Mouse (Mus musculus) Patski (cell line): Measurements from ENCODE around the gene Myo1d. TPM values are rescaled to one million over a fixed set of nuclear protein-coding genes. Genes with fewer than 3 reads are reported as not detected.

Source experiments
- ATAC-seq: fragments of 100-300 bp; one replicate; pipeline ENCODE4 v1.8.0; 2021
- CTCF ChIA-PET: fragments of 350-600 bp; sonication (Branson Sonifier 250); formaldehyde crosslinking; loops from one replicate; lab custom pipeline; 2022; ENCODE audit warnings: inconsistent platforms; lab: Charles Lee
- POLR2A ChIA-PET: fragments of 350-600 bp; sonication (Branson Sonifier 250); formaldehyde crosslinking; loops from one replicate; lab custom pipeline; 2022; ENCODE audit warnings: antibody characterized with exemption, inconsistent platforms; lab: Charles Lee
- DNase-seq: peaks from one replicate; pipeline ENCODE4 v3.0.0-alpha.2; 2011; ENCODE audit warnings: low read depth, low spot score
- H3K27me3 ChIP-seq: fragments of 371-371 bp; one replicate; pipeline ENCODE4 v1.5.1; 2021
- CTCF ChIP-seq: fragments of 100-300 bp; IDR thresholded peaks from one replicate; pipeline ENCODE4 v1.5.1; 2021
- in situ Hi-C: fragments of 300-500 bp; cut with MboI; formaldehyde crosslinking; loops from 3 replicates; pipeline ENCODE4 v1.11.1; 2018; ENCODE audit warnings: low pct_unique_long_range_greater_than_20kb, mixed read lengths
- polyA plus RNA-seq: library from polyadenylated mRNA; unstranded; gene quantifications from one replicate; pipeline ENCODE4 v1.2.3, GENCODE M21; 2021

Gene Myo1d
- polyA plus RNA-seq, 1 experiment from 2014 or later = 36.9 TPM

DNA sequence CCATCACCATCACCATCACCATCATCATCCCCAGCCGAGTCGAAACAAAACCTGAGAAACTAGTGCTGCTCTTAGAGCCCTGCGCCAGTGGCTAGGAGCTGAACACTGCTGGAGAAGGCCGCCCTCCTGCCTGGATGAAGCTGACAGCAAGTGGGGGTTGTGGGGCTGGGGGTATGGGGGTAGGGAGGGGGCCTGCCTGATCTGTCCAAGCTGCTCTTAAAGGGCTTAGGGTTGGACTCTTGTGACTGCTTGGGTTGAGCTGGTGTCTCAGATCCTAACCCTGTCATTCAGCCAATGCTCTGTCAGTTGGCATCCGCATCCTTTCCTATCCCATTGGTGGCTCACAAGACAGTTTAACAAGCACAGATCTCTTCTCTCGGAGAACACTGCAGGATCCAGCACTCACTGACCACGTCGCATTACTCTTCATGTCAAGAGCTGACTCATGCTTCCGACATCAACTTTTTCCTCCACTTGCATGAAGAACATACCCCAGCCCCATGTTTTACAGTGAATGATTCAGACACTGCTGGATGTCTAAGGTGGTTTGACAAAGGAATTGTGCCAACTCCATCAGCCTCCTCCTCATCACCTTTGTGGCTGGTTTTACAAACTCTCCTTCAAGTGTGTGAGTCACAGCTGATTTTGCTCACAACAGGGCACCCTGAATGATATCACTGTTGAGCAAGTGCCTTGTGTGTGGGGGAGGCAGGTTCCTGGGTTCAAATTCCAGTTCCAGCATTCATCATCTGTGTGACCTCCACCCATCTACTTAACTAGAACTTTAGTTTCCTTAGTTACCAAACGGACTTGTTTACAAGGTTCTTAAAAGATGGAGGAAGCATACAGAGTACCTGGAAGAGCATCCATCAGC lies 150.6 kb downstream of the Myo1d start:
- TF ChIP-seq CTCF = no peak
- H3K27me3 ChIP-seq = no peaks in the 10 kb centered on the region
- DNase-seq (peak; percentile 42), ATAC-seq (peak; percentile 54)
- POLR2A ChIA-PET = no interaction called here
- CTCF ChIA-PET = interaction anchor here (1.3 kb wide), 1 partner anchor 250 kb away, joined by 3 read pairs; no protein-coding TSS in a partner anchor
- in situ Hi-C loops = no loop called here

DNA sequence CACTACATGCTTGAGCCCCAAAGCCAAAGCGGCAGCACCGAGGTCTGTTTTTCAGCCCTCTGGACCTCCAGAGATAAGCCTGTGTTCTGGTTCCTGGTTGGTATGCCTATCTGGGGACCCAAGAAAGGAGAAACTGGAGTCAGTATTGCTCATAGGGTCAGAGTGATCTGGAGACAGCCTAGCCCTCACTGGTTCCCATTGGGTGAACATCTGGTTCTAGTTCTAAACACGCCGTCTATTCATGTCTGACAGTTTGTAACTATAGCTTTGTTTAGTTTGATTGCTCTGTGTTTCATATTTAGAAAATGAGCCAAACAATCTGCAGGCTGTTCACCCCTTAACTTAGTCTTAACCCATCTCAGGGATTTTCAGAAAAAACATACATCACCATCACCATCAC lies 151.2 kb downstream of the Myo1d start:
- H3K27me3 ChIP-seq = no peaks in the 10 kb centered on the region
- CTCF ChIA-PET = interaction anchor here (1.3 kb wide), 1 partner anchor 251 kb away, joined by 3 read pairs; no protein-coding TSS in a partner anchor
- no peak for TF ChIP-seq CTCF
- DNase-seq (no peak), ATAC-seq (no peak)
- in situ Hi-C loops = no loop called here
- POLR2A ChIA-PET = no interaction called here

DNA sequence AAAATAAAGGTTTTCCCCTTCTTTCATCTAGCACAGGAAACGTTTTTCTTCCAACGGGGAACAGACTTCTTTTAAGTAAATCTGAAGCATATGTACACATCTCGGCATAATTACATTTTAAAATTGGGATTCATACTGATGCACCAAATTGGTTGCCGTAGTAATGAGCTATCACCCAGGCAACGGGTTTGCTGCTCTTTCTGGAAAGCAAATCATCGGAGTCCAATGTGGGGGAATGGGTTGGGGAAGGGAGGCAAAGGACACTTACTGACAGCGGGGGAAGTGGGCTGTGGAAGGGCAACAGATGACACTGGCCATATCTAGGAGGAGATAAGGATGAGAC lies 156.8 kb downstream of the Myo1d start:
- POLR2A ChIA-PET = no interaction called here
- ATAC-seq (no peak), DNase-seq (no peak)
- no peaks in the 10 kb centered on the region for H3K27me3 ChIP-seq
- no peak for TF ChIP-seq CTCF
- CTCF ChIA-PET = no interaction called here
- in situ Hi-C loops = no loop called here

DNA sequence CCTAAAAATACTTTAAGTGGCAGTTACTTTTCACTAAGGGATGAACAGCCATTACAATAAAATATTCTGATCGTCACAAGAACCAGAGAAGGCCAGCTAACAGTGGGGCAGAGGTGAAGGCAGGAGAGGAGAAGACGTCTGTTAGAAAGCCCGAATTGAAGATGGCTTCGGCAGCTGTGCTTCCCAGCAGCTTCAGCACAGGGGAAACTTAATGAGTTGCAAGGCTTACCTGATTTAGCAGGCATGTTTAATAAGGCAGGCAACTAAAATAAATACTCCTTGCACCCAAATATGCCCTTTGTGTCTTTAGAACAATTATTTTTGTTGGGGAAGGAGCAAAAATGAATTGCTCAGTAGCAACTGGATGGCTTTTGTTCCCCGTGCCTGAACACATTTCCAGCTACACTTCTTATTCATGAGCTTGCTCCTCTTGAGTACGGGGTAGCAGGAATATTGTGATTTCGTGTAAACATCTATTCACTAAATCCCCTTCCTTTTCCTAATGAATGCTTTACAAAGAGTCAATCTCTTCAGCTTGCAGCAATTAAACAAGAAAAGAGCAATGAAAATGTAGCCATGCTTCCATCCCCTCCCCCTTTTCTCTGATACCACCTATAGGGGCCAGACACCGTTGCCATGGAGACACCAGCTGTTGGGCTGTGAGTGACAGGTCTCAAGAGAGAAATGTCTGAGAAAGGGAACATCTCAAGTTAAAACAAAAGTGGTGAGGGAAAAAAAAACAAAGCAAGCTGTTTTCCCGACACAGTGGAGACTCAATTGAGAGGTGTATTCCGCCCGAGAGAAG lies 157.4 kb downstream of the Myo1d start:
- no peak for TF ChIP-seq CTCF
- ChIA-PET POLR2A (interaction anchor here (0.9 kb wide), 1 partner anchor 11 kb away, joined by 3 read pairs; no protein-coding TSS in a partner anchor), CTCF (interaction anchor here (1.0 kb wide), 1 partner anchor 20 kb away, joined by 3 read pairs; no protein-coding TSS in a partner anchor)
- ATAC-seq (no peak), DNase-seq (no peak)
- H3K27me3 ChIP-seq = no peaks in the 10 kb centered on the region
- in situ Hi-C loops = no loop called here

DNA sequence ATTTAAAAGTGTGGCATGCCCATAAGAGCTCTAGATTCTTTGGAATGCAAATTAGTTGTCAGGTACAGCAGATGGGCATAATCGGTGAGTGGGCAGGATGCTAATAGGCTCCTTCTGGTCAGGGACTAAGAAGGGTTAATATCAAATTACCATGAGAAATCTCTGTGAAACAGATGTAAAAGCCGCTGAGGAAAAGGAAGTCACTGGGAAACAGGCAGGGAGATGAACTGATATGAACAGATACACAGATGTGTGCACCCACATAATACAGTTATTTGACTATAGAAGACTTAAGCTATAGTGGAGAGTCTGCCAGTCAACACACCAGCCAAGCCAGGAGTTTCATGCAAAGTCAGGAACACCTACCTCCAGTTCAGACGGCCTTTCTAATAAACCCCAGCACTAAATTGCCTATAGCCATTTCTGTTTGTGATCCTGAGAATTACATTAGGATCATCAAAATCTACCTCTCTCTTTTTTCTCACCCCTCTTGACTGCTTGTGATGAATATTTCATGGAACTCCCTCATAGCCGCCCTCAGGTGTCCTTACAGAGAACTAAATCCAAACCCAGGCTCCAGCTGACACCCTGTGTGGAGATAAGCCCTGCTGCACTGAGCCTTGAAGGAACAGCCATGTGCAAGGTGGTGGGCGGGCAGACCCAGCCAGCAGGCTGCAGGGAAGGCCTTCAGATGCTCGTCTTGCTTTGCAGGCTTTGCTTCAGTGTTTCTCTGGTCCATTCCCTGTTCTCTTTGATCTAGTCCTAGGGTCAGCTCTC lies 164.7 kb downstream of the Myo1d start:
- ATAC-seq = no peak
- ChIA-PET CTCF (interaction anchor here (1.5 to 1.9 kb wide), 3 partner anchors 9 to 13 kb away, joined by 3 to 5 read pairs (median 5); no protein-coding TSS in a partner anchor), POLR2A (no interaction called here)
- no peaks in the 10 kb centered on the region for H3K27me3 ChIP-seq
- no peak for DNase-seq
- in situ Hi-C loops = no loop called here
- TF ChIP-seq CTCF = no peak

DNA sequence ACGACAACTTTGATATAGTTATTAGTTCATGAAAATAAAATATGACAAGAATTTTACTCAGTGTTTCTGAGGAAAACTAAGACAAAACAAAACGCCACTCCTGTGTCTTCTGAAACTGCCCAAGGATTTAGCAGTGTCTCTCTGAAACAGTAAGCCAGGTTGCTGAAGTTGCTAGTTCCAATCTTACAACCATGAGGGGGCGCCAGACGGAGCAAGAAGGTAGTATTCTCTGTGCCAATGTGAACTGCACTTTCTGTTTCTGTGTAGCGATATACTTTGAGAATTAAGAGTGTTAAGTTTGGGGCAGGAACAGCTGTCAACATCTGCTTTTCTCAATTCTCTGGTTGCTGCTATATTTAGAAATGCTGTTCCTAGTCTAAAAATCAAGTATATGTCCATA lies 165.4 kb downstream of the Myo1d start:
- CTCF ChIA-PET = interaction anchor here (1.3 to 1.9 kb wide), 4 partner anchors 10 to 56 kb away, joined by 3 to 6 read pairs (median 5); no protein-coding TSS in a partner anchor
- ATAC-seq = no peak
- in situ Hi-C loops = no loop called here

DNA sequence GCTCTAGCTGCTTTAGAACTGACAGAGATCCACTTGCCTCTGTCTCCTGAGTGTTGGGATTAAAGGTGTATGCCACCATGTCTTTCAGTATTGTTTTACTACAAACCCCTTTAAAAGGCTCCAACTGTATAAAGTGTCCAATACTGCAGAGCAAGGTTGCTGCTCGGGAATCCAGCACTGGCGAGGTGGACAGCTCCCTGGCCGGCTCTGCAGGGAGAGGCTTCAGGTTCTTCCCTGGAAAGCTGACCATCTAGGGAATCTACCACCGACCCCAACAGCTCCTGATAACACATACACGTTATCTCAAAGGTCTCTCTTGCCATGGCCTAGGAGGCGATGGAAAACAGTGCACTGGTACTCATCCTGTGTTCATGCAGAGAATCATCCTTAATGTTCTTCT lies 166.3 kb downstream of the Myo1d start:
- no peaks in the 10 kb centered on the region for H3K27me3 ChIP-seq
- no peak for TF ChIP-seq CTCF
- no peak for DNase-seq
- ATAC-seq = no peak
- ChIA-PET CTCF (interaction anchor here (0.9 to 1.9 kb wide), 4 partner anchors 11 to 67 kb away, joined by 3 to 6 read pairs (median 5); no protein-coding TSS in a partner anchor), POLR2A (no interaction called here)
- in situ Hi-C loops = no loop called here

More for the DNA sequence above, 165.4 kb downstream of the Myo1d start:
- TF ChIP-seq CTCF = peak; percentile 59
- DNase-seq = no peak
- POLR2A ChIA-PET = no interaction called here
- H3K27me3 ChIP-seq = no peaks in the 10 kb centered on the region

DNA sequence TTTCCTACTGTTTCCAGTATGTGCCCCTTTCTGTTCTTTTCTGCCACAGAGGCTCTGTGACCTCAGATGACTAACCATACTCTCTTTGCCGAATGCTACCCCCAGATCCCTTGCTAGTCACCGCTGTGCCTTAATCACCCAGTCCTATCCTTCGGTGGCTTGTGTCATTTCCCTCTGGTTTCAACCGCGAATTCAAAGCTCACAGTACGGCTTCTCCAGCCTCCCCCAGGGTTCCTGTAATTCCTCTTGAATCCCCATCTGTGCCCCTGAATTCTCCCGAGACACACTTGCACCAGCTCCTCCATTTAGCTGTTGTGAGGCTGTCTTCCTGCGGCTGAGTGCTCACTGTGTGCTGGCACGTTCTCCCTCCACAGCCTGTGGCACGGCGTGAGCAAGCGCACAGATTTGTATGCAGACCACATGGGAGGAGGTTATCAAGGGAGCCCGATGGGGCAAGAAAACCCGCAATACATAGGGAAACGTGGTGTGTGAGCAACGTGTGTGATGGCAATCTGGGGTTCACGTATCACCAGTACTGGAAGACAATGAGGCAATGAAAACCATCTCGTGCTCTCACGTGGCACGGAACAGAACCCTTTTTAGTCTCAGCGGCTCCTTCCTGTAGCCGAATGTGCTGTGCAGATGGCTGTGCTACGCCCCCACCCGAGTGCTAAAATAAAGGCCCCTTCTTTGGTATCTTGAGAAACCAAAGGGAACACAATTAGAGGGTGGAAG lies 177.0 kb downstream of the Myo1d start:
- ChIA-PET POLR2A (no interaction called here), CTCF (interaction anchor here (0.7 to 1.3 kb wide), 3 partner anchors 11 to 32 kb away, joined by 3 to 5 read pairs (median 3); no protein-coding TSS in a partner anchor)
- DNase-seq (no peak), ATAC-seq (no peak)
- TF ChIP-seq CTCF = no peak
- in situ Hi-C loops = no loop called here
- no peaks in the 10 kb centered on the region for H3K27me3 ChIP-seq

DNA sequence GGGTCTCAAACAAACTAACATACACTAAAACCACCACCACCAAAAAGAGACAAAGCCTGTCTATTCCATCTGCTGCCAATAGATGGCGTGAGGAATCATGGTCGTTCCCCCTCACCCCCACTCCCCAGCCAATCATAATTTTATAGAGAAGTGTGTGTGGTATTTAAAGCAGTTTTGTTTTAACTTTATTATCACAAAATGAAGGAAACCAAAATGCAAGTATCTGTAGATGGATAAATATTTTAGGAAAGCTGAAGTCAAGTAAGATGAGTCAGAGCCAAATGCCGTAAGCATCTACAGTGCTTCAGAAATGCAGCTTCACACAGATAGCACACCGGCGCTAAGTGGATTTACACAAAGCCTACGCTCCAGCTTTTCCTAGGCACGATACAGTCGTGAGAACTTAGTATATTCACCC lies 177.8 kb downstream of the Myo1d start:
- TF ChIP-seq CTCF = peak; percentile 75
- ATAC-seq (no peak), DNase-seq (no peak)
- no peaks in the 10 kb centered on the region for H3K27me3 ChIP-seq
- CTCF ChIA-PET = interaction anchor here (0.7 to 2.1 kb wide), 4 partner anchors 9 to 32 kb away, joined by 3 to 7 read pairs (median 4); no protein-coding TSS in a partner anchor
- in situ Hi-C loops = no loop called here
- POLR2A ChIA-PET = no interaction called here
